Mouse (Mus musculus) ES-E14 (cell line): ENCODE measurements around the gene Rxrb. TPM values are rescaled to one million over a fixed set of nuclear protein-coding genes. Genes with fewer than 3 reads are reported as not detected.

Source experiments
- DNase-seq: peaks from one replicate; pipeline ENCODE4 v3.0.0-alpha.2; 2013; ENCODE audit warnings: low read depth, low spot score
- H3K27ac ChIP-seq: 2 replicates; pipeline ENCODE4 v1.5.1; 2012; ENCODE audit warnings: low read depth, mild to moderate bottlenecking, low read length, moderate library complexity, mixed read lengths; ENCODE audit not compliant: poor library complexity, insufficient read depth, severe bottlenecking
- H3K36me3 ChIP-seq: 2 replicates; pipeline ENCODE4 v1.6.1; 2012; ENCODE audit warnings: mild to moderate bottlenecking, low read length, moderate library complexity, mixed read lengths; ENCODE audit not compliant: control insufficient read depth, poor library complexity, insufficient read depth, severe bottlenecking
- H3K4me1 ChIP-seq, 2 experiments: fragments of 150-350 bp in 1 of 2; sonication (generic) in 1 of 2; 2 replicates each; pipeline ENCODE4 v1.6.1; 2012; ENCODE audit warnings: low read length in 2 of 2, mild to moderate bottlenecking in 1 of 2, mixed read lengths in 1 of 2; ENCODE audit not compliant: control insufficient read depth in 2 of 2, insufficient read depth in 2 of 2, poor library complexity in 1 of 2
- H3K4me3 ChIP-seq, 2 experiments: fragments of 150-350 bp in 1 of 2; sonication (generic) in 1 of 2; 2 replicates each; pipeline ENCODE4 v1.5.1; 2012; ENCODE audit warnings: low read length in 2 of 2, low read depth in 1 of 2, mild to moderate bottlenecking in 1 of 2, mixed read lengths in 1 of 2; ENCODE audit not compliant: insufficient read depth in 1 of 2, poor library complexity in 1 of 2, severe bottlenecking in 1 of 2
- H3K9ac ChIP-seq: 2 replicates; pipeline ENCODE4 v1.6.1; 2012; ENCODE audit warnings: low read depth, mild to moderate bottlenecking, low read length, mixed read lengths; ENCODE audit not compliant: poor library complexity, insufficient read depth, severe bottlenecking
- H3K9me3 ChIP-seq: fragments of 150-350 bp; sonication (generic); 2 replicates; pipeline ENCODE4 v1.6.1; 2012; ENCODE audit warnings: low read depth, mild to moderate bottlenecking, low read length; ENCODE audit not compliant: control insufficient read depth, insufficient read depth
- CHD2 ChIP-seq: IDR thresholded peaks from 2 replicates; pipeline ENCODE4 v1.6.1; 2014; ENCODE audit warnings: mild to moderate bottlenecking, low read depth, low read length, inconsistent platforms
- HCFC1 ChIP-seq: IDR thresholded peaks from 2 replicates; pipeline ENCODE4 v1.6.1; 2012; ENCODE audit warnings: low read length, inconsistent platforms, borderline replicate concordance; ENCODE audit not compliant: insufficient read depth
- MAFK ChIP-seq: IDR thresholded peaks from 2 replicates; pipeline ENCODE4 v1.6.1; 2014; ENCODE audit warnings: mild to moderate bottlenecking, low read depth, low read length, inconsistent platforms; ENCODE audit not compliant: insufficient read depth
- ZC3H11A ChIP-seq: IDR thresholded peaks from 2 replicates; pipeline ENCODE4 v1.6.1; 2012; ENCODE audit warnings: low read depth, mild to moderate bottlenecking, inconsistent platforms, low read length, borderline replicate concordance
- ZNF384 ChIP-seq: IDR thresholded peaks from 2 replicates; pipeline ENCODE4 v1.6.1; 2012; ENCODE audit warnings: low read depth, low read length, inconsistent platforms
- in situ Hi-C, 2 experiments: fragments of 600-800 bp; cut with MboI; formaldehyde crosslinking; loops; one replicate each; pipeline ENCODE4 v1.15.1; 2025; ENCODE audit warnings: low sequenced_read_pairs in 2 of 2, inconsistent platforms in 1 of 2; ENCODE audit not compliant: unreplicated experiment in 2 of 2
- total RNA-seq: library from RNA; depleted of rRNA; stranded (reverse); fragments of 300-350 nt; gene quantifications from 2 replicates; pipeline ENCODE4 v1.2.3, GENCODE M21; 2012

Rxrb gene
- total RNA-seq, 1 experiment = 52.4 TPM

GRCm38 (mm10) chr17:34026917-34027655 is 4.5 kb upstream of the Rxrb start:
- peaks cover 7 to 35% of the 10 kb centered on the region in 2 experiments for H3K4me1 ChIP-seq
- TF ChIP-seq ZC3H11A = no peak
- no peak for TF ChIP-seq ZNF384
- no peak for TF ChIP-seq MAFK
- no peak for TF ChIP-seq CHD2
- TF ChIP-seq HCFC1 = no peak
- peaks cover 26% of the 10 kb centered on the region for H3K36me3 ChIP-seq
- no peaks in the 10 kb centered on the region for H3K9me3 ChIP-seq
- peak overlapping the region; percentile 78 to 90 for H3K4me3 ChIP-seq
- in situ Hi-C loops = no loop called here
- H3K27ac ChIP-seq = no peak overlapping the region
- peak overlapping the region; percentile 65 for H3K9ac ChIP-seq
- no peak for DNase-seq

GRCm38 (mm10) chr17:34027656-34028223 is 3.9 kb upstream of the Rxrb start, which contains the start of gene H2-Ke6:
TSS of gene H2-Ke6 (minus strand) at chr17:34028060.
- Histone ChIP-seq H3K4me3 (peak within 1 kb of the TSS; percentile 78 to 90), H3K9me3 (no peaks in the 10 kb centered on the region), H3K9ac (peak within 1 kb of the TSS; percentile 65), H3K36me3 (peaks cover 26% of the 10 kb centered on the region), H3K4me1 (peaks cover 7 to 35% of the 10 kb centered on the region in 2 experiments), H3K27ac (no peak within 1 kb of the TSS)
- in situ Hi-C loops = no loop called here
- TF ChIP-seq CHD2 (no peak), MAFK (no peak), HCFC1 (0 out of 2 replicates have a peak, but pooled peaks have one; percentile 11)
- DNase-seq = peak; percentile 95

- Histone ChIP-seq H3K27ac (no peak overlapping the region), H3K9ac (no peak overlapping the region), H3K4me1 (peaks cover 7 to 31% of the 10 kb centered on the region in 2 experiments), H3K9me3 (no peaks in the 10 kb centered on the region), H3K36me3 (peaks cover 26% of the 10 kb centered on the region), H3K4me3 (no peak overlapping the region)
- no peak for DNase-seq
- TF ChIP-seq CHD2 (no peak), ZNF384 (no peak), ZC3H11A (no peak), HCFC1 (no peak), MAFK (no peak)
- in situ Hi-C loops = no loop called here
Measured at GRCm38 (mm10) chr17:34028501-34029149, 3.0 kb upstream of the Rxrb start.

- H3K36me3 ChIP-seq = peaks cover 29% of the 10 kb centered on the region
- in situ Hi-C loops = no loop called here
- H3K4me3 ChIP-seq = no peak overlapping the region
- no peaks in the 10 kb centered on the region for H3K9me3 ChIP-seq
- H3K9ac ChIP-seq = peak overlapping the region; percentile 84; the same call in 1 of the 2 replicates
- H3K27ac ChIP-seq = no peak overlapping the region
- DNase-seq = no peak
- TF ChIP-seq MAFK (no peak), CHD2 (no peak), HCFC1 (no peak), ZNF384 (no peak), ZC3H11A (no peak)
- H3K4me1 ChIP-seq = peaks cover 7 to 28% of the 10 kb centered on the region in 2 experiments
Measured at GRCm38 (mm10) chr17:34029150-34029889, 2.3 kb upstream of the Rxrb start.
